Mouse (Mus musculus) ES-Bruce4 (cell line): ENCODE data around the gene Abcb1b. TPM values are rescaled to one million over a fixed set of nuclear protein-coding genes. Genes with fewer than 3 reads are reported as not detected.

Experiments
- H3K27ac ChIP-seq: 2 replicates; pipeline ENCODE4 v1.5.1; 2012; ENCODE audit warnings: low read length, inconsistent platforms; ENCODE audit not compliant: insufficient read depth
- H3K27me3 ChIP-seq: 2 replicates; pipeline ENCODE4 v1.6.1; 2012; ENCODE audit warnings: mild to moderate bottlenecking, low read length, inconsistent platforms; ENCODE audit not compliant: control insufficient read depth, poor library complexity, insufficient read depth, severe bottlenecking
- H3K36me3 ChIP-seq: 2 replicates; pipeline ENCODE4 v1.6.1; 2012; ENCODE audit warnings: inconsistent platforms, mild to moderate bottlenecking, low read length, moderate library complexity; ENCODE audit not compliant: control insufficient read depth, poor library complexity, insufficient read depth, severe bottlenecking
- H3K4me1 ChIP-seq: one replicate; pipeline ENCODE4 v1.8.1; 2011; ENCODE audit warnings: low read length; ENCODE audit not compliant: control insufficient read depth, insufficient read depth
- H3K4me3 ChIP-seq: 2 replicates; pipeline ENCODE4 v1.5.1; 2011; ENCODE audit warnings: low read depth, mild to moderate bottlenecking, low read length
- H3K9ac ChIP-seq: 2 replicates; pipeline ENCODE4 v1.6.1; 2012; ENCODE audit warnings: low read depth, mild to moderate bottlenecking, inconsistent platforms; ENCODE audit not compliant: poor library complexity, severe bottlenecking
- H3K9me3 ChIP-seq: replicated peaks from 2 replicates; pipeline ENCODE4 v1.6.1; 2012; ENCODE audit warnings: mild to moderate bottlenecking, low read length, inconsistent platforms; ENCODE audit not compliant: control insufficient read depth, poor library complexity, insufficient read depth, severe bottlenecking
- CTCF ChIP-seq: IDR thresholded peaks from one replicate; pipeline ENCODE4 v1.8.1; 2011; ENCODE audit warnings: low read depth, low read length
- EP300 ChIP-seq: IDR thresholded peaks from 2 replicates; pipeline ENCODE4 v1.6.1; 2011; ENCODE audit warnings: low read depth, low read length; ENCODE audit not compliant: insufficient read depth
- POLR2A ChIP-seq: IDR thresholded peaks from one replicate; pipeline ENCODE4 v1.8.1; 2011; ENCODE audit warnings: low read length; ENCODE audit not compliant: insufficient read depth
- polyA plus RNA-seq: library from polyadenylated mRNA; stranded (reverse); fragments of >200 nt; gene quantifications from 2 replicates; pipeline ENCODE4 v1.2.4, GENCODE M21; 2011; ENCODE audit warnings: low read depth; ENCODE audit not compliant: missing spikeins, insufficient read depth, insufficient read length

The Abcb1b gene
- polyA plus RNA-seq, 1 experiment, result 67.2 TPM

- TF ChIP-seq POLR2A (no peak), EP300 (no peak), CTCF (no peak)
- H3K27ac ChIP-seq, result no peak overlapping the region
- no peaks in the 10 kb centered on the region for H3K36me3 ChIP-seq
- no peaks in the 10 kb centered on the region for H3K4me1 ChIP-seq
- H3K4me3 ChIP-seq, result no peak overlapping the region
- H3K27me3 ChIP-seq, result no peaks in the 10 kb centered on the region
- H3K9ac ChIP-seq, result no peak overlapping the region
- no peaks in the 10 kb centered on the region for H3K9me3 ChIP-seq
Observed at GRCm38 (mm10) chr5:8911567-8912198, 113.7 kb downstream of the Abcb1b start.

Other genes starting within 250 kb of the Abcb1b start
- 4.1 and 4.6 TPM in 2 replicates for gene Rundc3b, start 175.2 kb upstream of the Abcb1b start, polyA plus RNA-seq
- gene Abcb1a, start 138.1 kb upstream of the Abcb1b start, polyA plus RNA-seq, result 8.4 and 8.9 TPM in 2 replicates
- 0.41 and 0.42 TPM in 2 replicates for gene Abcb4, start 95.6 kb downstream of the Abcb1b start, polyA plus RNA-seq
- gene Crot, start 199.2 kb downstream of the Abcb1b start, polyA plus RNA-seq, result 32.0 and 34.8 TPM in 2 replicates